In genomic region chr12:109836521-109836920, GRCm38 (mm10) we compare ENCODE assay signal across 19 mouse cellular contexts.
DNase-seq lines count a peak whose midpoint lies in the region; ATAC-seq lines count a peak whose summit lies in the region.
"Had no signal": no experiment of that assay in that cellular context is flagged by ENCODE, and none has a peak within 500 bp of the region (broad histone marks: within the 10 kb centered on the region; RNA-seq: fewer than 3 reads in every experiment).

No protein-coding gene starts in this region.

- WGBS in kidney, embryonic 14.5 days = 60% methylated on average over 8 of the region's 8 CpGs
- WGBS in limb, embryonic 11.5 days = 33% methylated on average over 8 of the region's 8 CpGs

- peaks cover 10% of the 10 kb centered on the region for H3K4me1 ChIP-seq in kidney, embryonic 14.5 days (ENCODE audit: control insufficient read depth, insufficient read depth, low read length)
- H3K4me1 ChIP-seq in limb, embryonic 11.5 days (ENCODE audit: control insufficient read depth, insufficient read depth, low read length) = peaks cover 27% of the 10 kb centered on the region
- H3K4me1 ChIP-seq: liver, embryonic 15.5 days had no signal

- DNase-seq in kidney, postnatal 4 days = no peak
- peak; percentile 29 for DNase-seq in forelimb bud, embryonic 11.5 days (ENCODE audit: low read depth, low spot score)
- no peak for DNase-seq in limb, embryonic 11.5 days (ENCODE audit: low spot score)
- DNase-seq in mesoderm, embryonic 11.5 days (ENCODE audit: low read depth, low spot score) = peak; percentile 59
- no peak for DNase-seq in spleen, adult 12 weeks (ENCODE audit: low spot score)
- no peak for DNase-seq in adrenal gland, adult 2 months
- DNase-seq: cerebellum, adult 8-10 months; gastrocnemius, postnatal 36 days; kidney, postnatal 10 days; layer of hippocampus, adult 9-11 months; right cerebral cortex, postnatal 25 days had no signal

- no peak overlapping the region for H3K4me2 ChIP-seq in kidney, embryonic 14.5 days (replicated peaks; ENCODE audit: low read depth, low read length)
- H3K4me2 ChIP-seq in limb, embryonic 11.5 days (ENCODE audit: low read depth, severe bottlenecking) = no peak overlapping the region
- H3K4me2 ChIP-seq: embryonic facial prominence, embryonic 13.5 days; hindbrain, embryonic 12.5 days; limb, embryonic 13.5 days; liver, embryonic 15.5 days; midbrain, embryonic 15.5 days had no signal

- no peaks in the 10 kb centered on the region for H3K36me3 ChIP-seq in kidney, embryonic 14.5 days (ENCODE audit: control insufficient read depth, insufficient read depth, low read length)
- H3K36me3 ChIP-seq in limb, embryonic 11.5 days (ENCODE audit: control insufficient read depth, insufficient read depth, low read length) = no peaks in the 10 kb centered on the region
- H3K36me3 ChIP-seq: embryonic facial prominence, embryonic 13.5 days; hindbrain, embryonic 12.5 days; limb, embryonic 13.5 days; liver, embryonic 15.5 days; midbrain, embryonic 15.5 days had no signal

- no peak overlapping the region for H3K4me3 ChIP-seq in kidney, embryonic 14.5 days (ENCODE audit: low read length)
- H3K4me3 ChIP-seq in limb, embryonic 11.5 days (ENCODE audit: low read depth, low read length) = no peak overlapping the region
- H3K4me3 ChIP-seq: embryonic facial prominence, embryonic 13.5 days; hindbrain, embryonic 12.5 days; limb, embryonic 13.5 days; liver, embryonic 15.5 days; midbrain, embryonic 15.5 days had no signal

- H3K27me3 ChIP-seq in kidney, embryonic 14.5 days (ENCODE audit: control insufficient read depth, insufficient read depth, low read length) = no peaks in the 10 kb centered on the region
- H3K27me3 ChIP-seq in limb, embryonic 11.5 days (ENCODE audit: control insufficient read depth, insufficient read depth, low read length) = no peaks in the 10 kb centered on the region
- H3K27me3 ChIP-seq: embryonic facial prominence, embryonic 13.5 days; hindbrain, embryonic 12.5 days; liver, embryonic 15.5 days; midbrain, embryonic 15.5 days had no signal

- ATAC-seq in kidney, embryonic 14.5 days (ENCODE audit: low FRiP score, low TSS enrichment) = peak; percentile 38; the same call in 1 of the 2 replicates
- ATAC-seq in limb, embryonic 11.5 days (ENCODE audit: insufficient number of reproducible peaks, low FRiP score, low TSS enrichment, low read depth) = peak; percentile 17; the same call in 1 of the 2 replicates
- ATAC-seq: forebrain, embryonic 16.5 days; inflammation-experienced regulatory T-cells, adult 6 months; midbrain, embryonic 15.5 days had no signal

- H3K9me3 ChIP-seq in kidney, embryonic 14.5 days (ENCODE audit: control insufficient read depth, low read length) = no peaks in the 10 kb centered on the region
- no peaks in the 10 kb centered on the region for H3K9me3 ChIP-seq in limb, embryonic 11.5 days (ENCODE audit: control insufficient read depth, low read length)
- H3K9me3 ChIP-seq: embryonic facial prominence, embryonic 13.5 days; liver, embryonic 15.5 days; midbrain, embryonic 15.5 days had no signal

- H3K27ac ChIP-seq in kidney, embryonic 14.5 days (ENCODE audit: low read depth, low read length) = no peak overlapping the region
- H3K27ac ChIP-seq in limb, embryonic 11.5 days (replicated peaks; ENCODE audit: low read depth, low read length) = no peak overlapping the region
- H3K27ac ChIP-seq: embryonic facial prominence, embryonic 13.5 days; hindbrain, embryonic 12.5 days; limb, embryonic 13.5 days; liver, embryonic 15.5 days; midbrain, embryonic 15.5 days had no signal

- no peak overlapping the region for H3K9ac ChIP-seq in kidney, embryonic 14.5 days (ENCODE audit: low read depth, low read length)
- no peak overlapping the region for H3K9ac ChIP-seq in limb, embryonic 11.5 days (ENCODE audit: low read length)
- H3K9ac ChIP-seq: embryonic facial prominence, embryonic 13.5 days; hindbrain, embryonic 12.5 days; limb, embryonic 13.5 days; liver, embryonic 15.5 days; midbrain, embryonic 15.5 days had no signal

Comparison
In these comparisons a context has a peak if more than half of its experiments do, and no peak if none do; other contexts are left out.
1. DNase-seq: peak in forelimb bud, embryonic 11.5 days (single experiment) and mesoderm, embryonic 11.5 days (single experiment); none in kidney, postnatal 4 days (0 of 2), limb, embryonic 11.5 days (single experiment), spleen, adult 12 weeks (single experiment) and adrenal gland, adult 2 months (single experiment).